Mouse (Mus musculus) cerebellum, adult 2 months (tissue): Measurements from ENCODE around the gene Cdkl4. TPM values are rescaled to one million over a fixed set of nuclear protein-coding genes. Genes with fewer than 3 reads are reported as not detected.

Experiments used
- DNase-seq, 2 experiments: peaks; one replicate each; pipeline ENCODE4 v3.0.0; 2021
- H3K27ac ChIP-seq: fragments of 200-500 bp; 2 replicates; pipeline ENCODE4 v1.5.1; 2012; ENCODE audit warnings: low read length, control low read depth, inconsistent platforms; ENCODE audit not compliant: insufficient read depth
- H3K27me3 ChIP-seq: fragments of 200-500 bp; 2 replicates; pipeline ENCODE4 v1.6.1; 2012; ENCODE audit warnings: inconsistent platforms, mild to moderate bottlenecking, low read length, moderate library complexity; ENCODE audit not compliant: control insufficient read depth, insufficient read depth
- H3K4me1 ChIP-seq: fragments of 200-500 bp; 2 replicates; pipeline ENCODE4 v1.6.1; 2011; ENCODE audit warnings: low read length; ENCODE audit not compliant: control insufficient read depth, insufficient read depth
- H3K4me3 ChIP-seq: fragments of 200-500 bp; replicated peaks from 2 replicates; pipeline ENCODE3; 2011; ENCODE audit warnings: mild to moderate bottlenecking, low read depth, low read length, control low read depth; ENCODE audit not compliant: insufficient read depth
- CTCF ChIP-seq: fragments of 200-500 bp; IDR thresholded peaks from 2 replicates; pipeline ENCODE4 v1.5.1; 2011; ENCODE audit warnings: low read depth, mild to moderate bottlenecking, control low read depth, low read length, moderate library complexity, borderline replicate concordance; ENCODE audit not compliant: insufficient read depth
- POLR2A ChIP-seq: fragments of 200-500 bp; IDR thresholded peaks from 2 replicates; pipeline ENCODE4 v1.6.1; 2011; ENCODE audit warnings: low read length, control low read depth, borderline replicate concordance; ENCODE audit not compliant: insufficient read depth
- WGBS: fragments of 180-500 bp; shearing (Covaris S2); methylation state at CpG from one replicate; pipeline ENCODE4 v1.1.7; 2018; 5-methylcytosine and 5-hydroxymethylcytosine counted together
- polyA plus RNA-seq: library from polyadenylated mRNA; depleted of rRNA; stranded (reverse); fragments of >200 nt; gene quantifications from 2 replicates; pipeline ENCODE4 v1.2.3, GENCODE M21; 2012

Gene Cdkl4
- polyA plus RNA-seq, 1 experiment, result 1.3 TPM

DNA sequence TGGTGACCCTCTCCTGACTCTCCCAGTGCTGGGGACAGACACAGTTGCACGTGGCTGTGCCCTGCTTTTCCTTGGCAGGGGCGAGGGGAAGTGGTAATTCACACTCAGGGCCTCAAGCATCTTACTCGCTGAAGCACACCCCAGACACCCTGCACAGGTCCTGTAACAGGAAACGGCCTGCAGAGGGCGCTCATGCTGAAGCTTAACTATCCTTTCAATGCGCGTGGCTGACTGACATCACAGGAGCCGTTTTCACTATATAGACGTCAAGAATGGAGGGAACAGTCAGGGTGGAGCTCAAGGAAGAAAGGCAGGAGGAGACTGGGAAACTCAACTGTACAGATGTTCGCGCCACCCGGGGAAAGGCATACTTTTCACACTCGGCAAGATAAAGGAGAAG lies 23.8 kb upstream of the Cdkl4 start:
- Histone ChIP-seq H3K27me3 (no peaks in the 10 kb centered on the region), H3K4me3 (no peak overlapping the region), H3K27ac (no peak overlapping the region), H3K4me1 (peaks cover 8% of the 10 kb centered on the region; the same call in 1 of the 2 replicates)
- peak; percentile 50 to 66 for DNase-seq
- TF ChIP-seq POLR2A (no peak), CTCF (peak; percentile 72)
- 57% methylated on average over 13 of the region's 13 CpGs for WGBS

DNA sequence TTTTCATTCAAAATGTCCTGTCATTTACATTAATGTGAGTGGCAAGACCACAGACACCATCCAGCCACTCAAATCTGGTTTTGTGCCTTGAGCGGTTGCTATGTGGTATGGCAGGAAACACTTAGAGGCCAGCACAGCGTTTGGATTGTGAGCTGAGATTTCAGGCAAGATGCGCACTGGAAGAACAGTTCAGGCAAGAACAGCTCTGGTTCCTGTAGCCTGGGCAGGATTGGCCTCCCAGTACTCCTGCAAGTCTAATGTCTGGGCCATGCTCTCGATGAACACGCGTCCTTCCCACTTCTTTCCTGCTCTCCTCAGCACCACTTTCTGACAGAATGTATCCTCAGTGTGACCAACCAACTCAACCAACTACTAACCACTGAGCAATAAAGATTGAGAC lies 5.4 kb upstream of the Cdkl4 start:
- no peak overlapping the region for H3K27ac ChIP-seq
- H3K27me3 ChIP-seq, result no peaks in the 10 kb centered on the region
- DNase-seq, result no peak
- no peak overlapping the region for H3K4me3 ChIP-seq
- TF ChIP-seq CTCF, result no peak
- TF ChIP-seq POLR2A, result no peak
- H3K4me1 ChIP-seq, result no peaks in the 10 kb centered on the region
- over 99% methylated on average over 6 of the region's 6 CpGs for WGBS

DNA sequence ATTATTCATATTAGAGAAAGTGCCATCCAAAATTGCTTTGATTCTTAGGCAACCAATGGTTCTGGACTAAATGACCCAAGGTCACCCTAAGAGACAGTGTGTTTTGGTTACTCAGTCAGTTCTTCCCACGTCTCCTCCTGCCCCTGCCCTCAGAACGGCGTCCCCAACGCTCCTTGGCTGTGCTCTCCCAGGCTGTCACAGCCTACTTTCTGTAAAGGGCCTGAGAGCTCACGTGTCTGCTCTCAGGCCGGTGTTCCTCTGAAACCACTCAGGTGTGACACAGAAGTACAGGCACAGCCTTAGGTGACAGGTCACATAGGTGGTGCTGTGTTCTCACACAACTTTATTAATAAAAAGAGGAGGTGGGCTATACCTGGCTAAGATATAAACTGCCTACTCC lies 2.3 kb upstream of the Cdkl4 start:
- TF ChIP-seq POLR2A, result no peak
- TF ChIP-seq CTCF, result no peak
- Histone ChIP-seq H3K27me3 (no peaks in the 10 kb centered on the region), H3K27ac (no peak overlapping the region), H3K4me1 (no peaks in the 10 kb centered on the region), H3K4me3 (no peak overlapping the region)
- DNase-seq, result no peak
- 78% methylated on average over 6 of the region's 6 CpGs for WGBS

DNA sequence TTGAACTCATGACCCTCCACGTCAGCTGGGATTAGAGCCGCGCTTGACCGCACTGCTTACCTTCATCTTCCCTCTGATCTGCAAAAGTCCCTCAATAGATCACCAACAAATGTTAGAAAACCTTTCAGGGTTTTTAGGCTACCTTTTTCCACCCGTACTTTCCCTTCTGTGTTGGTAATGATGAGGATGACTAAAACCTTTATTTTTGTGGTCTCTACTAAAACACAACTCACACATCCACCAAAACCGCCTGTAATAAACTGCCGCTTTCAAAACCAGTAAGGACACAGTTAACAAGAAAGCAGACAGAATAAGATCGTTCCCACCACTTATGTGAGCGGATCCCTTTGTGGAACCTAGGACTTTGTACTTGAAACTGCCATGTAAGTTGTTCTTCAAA lies 1.5 kb upstream of the Cdkl4 start:
- Histone ChIP-seq H3K27me3 (no peaks in the 10 kb centered on the region), H3K4me1 (no peaks in the 10 kb centered on the region), H3K27ac (no peak overlapping the region), H3K4me3 (no peak overlapping the region)
- TF ChIP-seq POLR2A (no peak), CTCF (no peak)
- 90% methylated on average over 9 of the region's 9 CpGs for WGBS
- DNase-seq, result no peak

DNA sequence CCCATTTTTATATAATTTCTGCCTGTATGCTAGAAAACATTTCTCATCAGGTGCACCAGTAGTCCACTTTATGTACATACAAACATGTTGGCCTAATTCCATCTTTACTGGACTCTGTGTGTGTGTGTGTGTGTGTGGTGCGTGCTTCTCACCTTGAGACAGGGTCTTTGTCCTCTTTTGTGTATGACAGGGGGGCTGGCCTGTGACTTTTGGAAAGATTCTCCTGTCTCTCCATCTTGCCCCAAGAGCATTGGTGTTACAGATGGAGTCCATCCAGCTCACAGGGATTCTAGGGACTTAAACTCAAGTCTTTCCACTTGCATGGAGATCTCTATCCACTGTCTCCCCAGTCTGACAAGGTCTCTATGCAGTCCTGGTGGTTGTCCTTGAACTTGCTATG lies 428 bp upstream of the Cdkl4 start:
- Histone ChIP-seq H3K4me1 (no peaks in the 10 kb centered on the region), H3K27me3 (no peaks in the 10 kb centered on the region), H3K27ac (no peak overlapping the region), H3K4me3 (no peak overlapping the region)
- DNase-seq, result no peak
- no peak for TF ChIP-seq CTCF
- no peak for TF ChIP-seq POLR2A
- 88% methylated on average over 1 of the region's 1 CpGs for WGBS

DNA sequence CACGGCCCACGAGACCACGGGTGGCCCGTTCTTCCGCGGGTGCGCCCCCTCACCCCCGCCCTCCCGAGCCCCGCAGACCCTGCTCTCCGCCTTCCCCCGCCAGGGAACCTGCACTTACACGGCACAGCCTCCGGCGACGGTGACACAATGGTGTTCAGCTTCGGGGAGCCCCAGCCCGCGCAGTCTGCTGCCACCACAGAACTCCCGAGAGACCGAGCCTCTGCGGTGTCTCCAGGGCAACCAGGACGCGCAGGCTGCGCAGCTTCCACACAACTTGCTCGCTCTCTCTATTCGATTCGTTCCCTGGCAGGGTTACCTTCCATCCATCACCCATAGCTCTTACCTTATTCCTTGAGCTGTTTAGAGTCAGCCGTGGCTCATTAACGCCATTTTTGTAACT lies 399 bp downstream of the Cdkl4 start:
- under 1% methylated on average over 30 of the region's 30 CpGs for WGBS
- TF ChIP-seq POLR2A (no peak), CTCF (no peak)

DNA sequence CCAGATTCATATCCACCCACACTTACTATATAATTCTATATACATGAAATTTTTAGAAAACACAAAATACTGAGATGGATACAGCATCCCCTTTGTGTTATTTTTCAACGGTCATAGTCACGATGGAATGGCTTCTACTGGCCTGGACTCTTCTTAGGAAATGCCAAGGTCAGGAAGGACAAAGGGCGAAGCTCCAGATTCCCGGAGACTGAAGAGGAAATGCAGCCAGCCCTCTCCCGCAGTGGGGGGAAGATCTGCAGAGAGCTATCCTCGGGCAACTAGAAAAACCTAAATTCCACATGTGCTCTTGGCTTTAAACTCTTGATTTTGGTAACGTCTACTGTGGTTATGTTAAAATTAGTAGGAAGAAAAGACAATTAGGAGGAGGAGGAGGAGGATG lies 2.6 kb downstream of the Cdkl4 start:
- WGBS, result 48% methylated on average over 7 of the region's 7 CpGs
- TF ChIP-seq POLR2A (no peak), CTCF (no peak)

More for the DNA sequence above, 399 bp downstream of the Cdkl4 start:
- DNase-seq, result peak; percentile 23
- Histone ChIP-seq H3K4me1 (no peaks in the 10 kb centered on the region), H3K4me3 (peak overlapping the region; percentile 43), H3K27me3 (no peaks in the 10 kb centered on the region), H3K27ac (no peak overlapping the region)

DNA sequence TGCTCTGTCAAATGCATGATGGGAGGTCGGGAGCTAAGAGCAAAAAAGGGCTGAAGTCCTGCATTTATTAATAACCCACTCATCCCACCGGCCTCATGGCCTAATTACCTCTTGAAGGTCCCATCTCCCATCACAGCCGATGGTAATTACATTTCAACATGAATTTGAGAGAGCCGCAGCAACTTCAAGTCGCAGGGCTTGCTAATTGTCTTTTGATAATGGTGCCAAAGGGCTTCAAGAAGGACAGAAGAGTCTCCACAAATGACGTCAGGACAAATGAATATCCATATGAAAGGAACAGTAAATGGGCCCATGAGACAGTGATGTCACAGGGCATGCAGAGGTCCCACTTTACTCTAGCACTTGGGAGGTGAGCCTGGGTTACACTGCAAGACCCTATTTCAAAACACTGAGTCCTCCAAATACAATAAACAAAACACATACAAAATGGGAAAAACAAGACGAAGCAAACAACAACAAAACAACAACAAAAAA lies 3.1 kb downstream of the Cdkl4 start:
- H3K27me3 ChIP-seq, result no peaks in the 10 kb centered on the region
- TF ChIP-seq CTCF (no peak), POLR2A (no peak)
- WGBS, result 74% methylated on average over 7 of the region's 7 CpGs

More for the DNA sequence above, 2.6 kb downstream of the Cdkl4 start:
- H3K4me3 ChIP-seq, result no peak overlapping the region
- H3K27ac ChIP-seq, result no peak overlapping the region
- DNase-seq, result no peak
- no peaks in the 10 kb centered on the region for H3K4me1 ChIP-seq
- H3K27me3 ChIP-seq, result no peaks in the 10 kb centered on the region

More for the DNA sequence above, 3.1 kb downstream of the Cdkl4 start:
- Histone ChIP-seq H3K4me1 (no peaks in the 10 kb centered on the region), H3K27ac (no peak overlapping the region), H3K4me3 (no peak overlapping the region)
- no peak for DNase-seq
